In genomic region chr11:50205434-50205833, GRCm38 (mm10) we compare ENCODE assay signal across 30 mouse cellular contexts. TPM values are rescaled to one million over a fixed set of nuclear protein-coding genes. Genes with fewer than 3 reads are reported as not detected.
DNase-seq lines count a peak whose midpoint lies in the region; ATAC-seq and TF ChIP-seq lines count a peak whose summit lies in the region.
"Had no signal": no experiment of that assay in that cellular context is flagged by ENCODE, and none has a peak within 500 bp of the region (broad histone marks: within the 10 kb centered on the region; RNA-seq: fewer than 3 reads in every experiment).

No protein-coding gene starts in this region.

- peaks cover 27% of the 10 kb centered on the region for H3K4me1 ChIP-seq in kidney, adult 2 months (ENCODE audit: control insufficient read depth, insufficient read depth, low read length)
- peaks cover 10% of the 10 kb centered on the region for H3K4me1 ChIP-seq in kidney, embryonic 16.5 days (ENCODE audit: insufficient read depth, low read length)

- H3K36me3 ChIP-seq in kidney, adult 2 months (ENCODE audit: control insufficient read depth, insufficient read depth, low read length) = peaks cover 38% of the 10 kb centered on the region
- peaks cover 67% of the 10 kb centered on the region for H3K36me3 ChIP-seq in kidney, embryonic 16.5 days (ENCODE audit: insufficient read depth, low read length)

- peak; percentile 8 for DNase-seq in cerebellum, adult 11-12 months
- DNase-seq in cerebellum, postnatal 25 days = no peak
- peak; percentile 72 for DNase-seq in kidney, adult 2 months
- peak; percentile 39 for DNase-seq in 416B (ENCODE audit: low read depth)
- peak; percentile 78 for DNase-seq in adipocyte (ENCODE audit: low spot score)
- DNase-seq in left cerebral cortex, postnatal 36 days (ENCODE audit: low spot score in 2 of 2) = no peak
- DNase-seq: adrenal gland, postnatal 36 days; cerebellum, adult 9-10 months; gastrocnemius, postnatal 10 days; heart, postnatal 4 days; kidney, postnatal 4 days; lung, embryonic 14.5 days; lung, postnatal 14 days; midbrain, embryonic 14.5 days; retina, postnatal 1 day; right cerebral cortex, postnatal 25 days had no signal

- no peak overlapping the region for H3K9ac ChIP-seq in kidney, embryonic 16.5 days (replicated peaks; ENCODE audit: low read length)
- H3K9ac ChIP-seq: heart, embryonic 12.5 days; hindbrain, embryonic 13.5 days; limb, embryonic 13.5 days; liver, embryonic 14.5 days; lung, embryonic 14.5 days; neural tube, embryonic 15.5 days; stomach, embryonic 15.5 days had no signal

- no peak overlapping the region for H3K27ac ChIP-seq in kidney, adult 2 months (ENCODE audit: insufficient read depth, low read depth, low read length)
- H3K27ac ChIP-seq in kidney, embryonic 16.5 days (ENCODE audit: low read length) = no peak overlapping the region
- H3K27ac ChIP-seq: hindbrain, embryonic 13.5 days; kidney, postnatal 0 days; limb, embryonic 13.5 days; liver, embryonic 14.5 days; neural tube, embryonic 15.5 days; stomach, embryonic 15.5 days had no signal

- 53% methylated on average over 3 of the region's 3 CpGs for WGBS in kidney, adult 2 months
- WGBS in kidney, embryonic 16.5 days = 90% methylated on average over 3 of the region's 3 CpGs

- no peak for ATAC-seq in kidney, embryonic 16.5 days (ENCODE audit: low FRiP score, low TSS enrichment)
- ATAC-seq: activated CD4-positive, CD25-positive, alpha-beta regulatory T cell, adult 4 months; CD4-positive, CD25-positive, alpha-beta regulatory T cell, adult 4 months; forebrain, embryonic 16.5 days; intestine, postnatal 0 days had no signal

- no peaks in the 10 kb centered on the region for H3K27me3 ChIP-seq in kidney, adult 2 months (replicated peaks; ENCODE audit: control insufficient read depth, insufficient read depth, low read length)
- no peaks in the 10 kb centered on the region for H3K27me3 ChIP-seq in kidney, embryonic 16.5 days (ENCODE audit: insufficient read depth, low read length)
- H3K27me3 ChIP-seq: heart, embryonic 12.5 days; hindbrain, embryonic 13.5 days; limb, embryonic 13.5 days; neural tube, embryonic 15.5 days; stomach, embryonic 15.5 days had no signal

- intact Hi-C loops in left cerebral cortex, postnatal 36 days (cut with DNase I) = no loop called here

- no peak overlapping the region for H3K4me2 ChIP-seq in kidney, embryonic 16.5 days (replicated peaks; ENCODE audit: low read depth, low read length)
- H3K4me2 ChIP-seq: heart, embryonic 12.5 days; hindbrain, embryonic 13.5 days; limb, embryonic 13.5 days; lung, embryonic 14.5 days; neural tube, embryonic 15.5 days; stomach, embryonic 15.5 days had no signal

- TF ChIP-seq CTCF in kidney, adult 2 months (conservative IDR thresholded peaks at IDR 0.05; ENCODE audit: insufficient read depth, insufficient read length, low read depth, low read length) = no peak

- no peak overlapping the region for H3K4me3 ChIP-seq in kidney, adult 2 months (ENCODE audit: insufficient read depth, low read depth, low read length)
- no peak overlapping the region for H3K4me3 ChIP-seq in kidney, embryonic 16.5 days (ENCODE audit: low read length)
- H3K4me3 ChIP-seq: erythroblast, embryonic 14.5 days; heart, embryonic 12.5 days; hindbrain, embryonic 13.5 days; limb, embryonic 13.5 days; neural tube, embryonic 15.5 days; stomach, embryonic 15.5 days had no signal

- no peaks in the 10 kb centered on the region for H3K9me3 ChIP-seq in kidney, embryonic 16.5 days (ENCODE audit: low read length)
- H3K9me3 ChIP-seq: heart, embryonic 12.5 days; hindbrain, embryonic 13.5 days; limb, embryonic 13.5 days; neural tube, embryonic 15.5 days; stomach, embryonic 15.5 days had no signal

- no peak for TF ChIP-seq POLR2A in kidney, adult 2 months (IDR thresholded peaks at IDR 0.05; ENCODE audit: low read depth, low read length)

RNA-seq across cellular contexts. Expression of gene Sqstm1, which starts 5.2 kb away (rescaled TPM):
- 337 and 344 TPM in 2 replicates for polyA plus RNA-seq in kidney, adult 2 months (2012; rRNA removed)
- 298 and 338 TPM in 2 replicates for polyA plus RNA-seq in kidney, embryonic 16.5 days (2015; fragmentation: Nextera tagmentation; extraction: Ambion mirVana)
- 100 to 1,000 TPM; 460 to 526 TPM for total RNA-seq in left cerebral cortex, postnatal 36 days (2021)

RNA-seq across cellular contexts. Expression of gene Mgat4b, which starts 5.3 kb away (rescaled TPM):
- polyA plus RNA-seq in kidney, adult 2 months (2012; rRNA removed) = 85.4 and 105 TPM in 2 replicates
- polyA plus RNA-seq in kidney, embryonic 16.5 days (2015; fragmentation: Nextera tagmentation; extraction: Ambion mirVana) = 9.8 and 11.9 TPM in 2 replicates
- total RNA-seq in left cerebral cortex, postnatal 36 days (2021) = 10 to 100 TPM; 64.9 to 80.2 TPM

RNA-seq across cellular contexts. Expression of gene Mrnip, which starts 31.2 kb away (rescaled TPM):
- 21.0 and 21.1 TPM in 2 replicates for polyA plus RNA-seq in kidney, adult 2 months (2012; rRNA removed)
- 21.7 and 23.2 TPM in 2 replicates for polyA plus RNA-seq in kidney, embryonic 16.5 days (2015; fragmentation: Nextera tagmentation; extraction: Ambion mirVana)
- 10 to 100 TPM; 15.4 to 15.7 TPM for total RNA-seq in left cerebral cortex, postnatal 36 days (2021)

RNA-seq across cellular contexts. Expression of gene Ltc4s, which starts 33.0 kb away (rescaled TPM):
- 33.8 and 46.3 TPM in 2 replicates for polyA plus RNA-seq in kidney, adult 2 months (2012; rRNA removed)
- polyA plus RNA-seq in kidney, embryonic 16.5 days (2015; fragmentation: Nextera tagmentation; extraction: Ambion mirVana) = 2.5 and 2.8 TPM in 2 replicates
- 10 to 100 TPM in 1 of 2 experiments, 1 to 10 TPM in 1; 7.7 to 10.9 TPM for total RNA-seq in left cerebral cortex, postnatal 36 days (2021)
- total RNA-seq: monocyte, adult 5-6 weeks had no signal
- polyA plus RNA-seq: activated CD4-positive, CD25-positive, alpha-beta regulatory T cell, adult 4 months; CD4-positive, CD25-positive, alpha-beta regulatory T cell, adult 4 months; erythroblast, embryonic 14.5 days had no signal

Comparison
In these comparisons a context has a peak if more than half of its experiments do, and no peak if none do; other contexts are left out.
1. DNase-seq: peak in cerebellum, adult 11-12 months (single experiment), kidney, adult 2 months (single experiment), 416B (single experiment) and adipocyte (single experiment); none in cerebellum, postnatal 25 days (0 of 2) and left cerebral cortex, postnatal 36 days (0 of 2).